Mouse (Mus musculus): ENCODE data around the gene Ddx46. TPM values are rescaled to one million over a fixed set of nuclear protein-coding genes. Genes with fewer than 3 reads are reported as not detected.
"Not testable (repeated sequence)": the region's sequence is repeated elsewhere in the genome, so short reads cannot be mapped to it uniquely, and the experiment has no call there.

Gene Ddx46
- polyA plus RNA-seq, 1 experiment from 2014 or later, result 38.6 TPM

DNA sequence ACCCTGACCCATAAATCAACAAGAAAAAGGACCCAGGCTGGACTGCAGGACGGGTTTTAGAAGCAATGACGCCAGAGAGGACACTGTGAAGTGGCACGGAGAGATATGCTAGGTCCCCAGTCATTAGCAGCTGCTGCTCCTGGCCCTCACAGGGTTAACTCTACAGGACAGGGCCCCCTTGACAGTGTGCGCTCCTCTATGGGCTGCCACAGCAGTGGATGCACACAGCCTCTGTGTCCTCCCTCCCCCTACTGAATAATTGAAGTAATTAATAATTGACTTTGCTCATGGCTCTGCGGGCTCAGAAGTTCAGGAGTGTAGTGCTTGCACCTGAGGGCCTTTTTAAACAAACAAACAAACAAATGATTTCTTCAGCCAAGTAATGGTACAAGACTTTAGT, 21.4 kb upstream of the Ddx46 start:
- 80% methylated on average over 5 of the region's 5 CpGs for WGBS (ENCODE audit: missing documents)
- Histone ChIP-seq H3K4me3 (ENCODE audit: inconsistent target) (no peak overlapping the region), H3K27ac (no peak overlapping the region), H3K36me3 (ENCODE audit: inconsistent target) (peaks cover 29% of the 10 kb centered on the region), H3K79me2 (ENCODE audit: inconsistent target) (no peaks in the 10 kb centered on the region)

- H3K4me3 ChIP-seq (ENCODE audit: inconsistent target), result no peak overlapping the region
- WGBS (ENCODE audit: missing documents), result 97% methylated on average over 4 of the region's 4 CpGs
- peaks cover 14% of the 10 kb centered on the region for H3K79me2 ChIP-seq (ENCODE audit: inconsistent target)
- no peaks in the 10 kb centered on the region for H3K36me3 ChIP-seq (ENCODE audit: inconsistent target)
- no peak overlapping the region for H3K27ac ChIP-seq
Observed at GRCm38 (mm10) chr13:55619328-55619727, 15.5 kb upstream of the Ddx46 start.

- no peak overlapping the region for H3K4me3 ChIP-seq (ENCODE audit: inconsistent target)
- H3K27ac ChIP-seq, result no peak overlapping the region
- peaks cover 24% of the 10 kb centered on the region for H3K79me2 ChIP-seq (ENCODE audit: inconsistent target)
- peaks cover 3% of the 10 kb centered on the region; the same call in 1 of the 2 replicates for H3K36me3 ChIP-seq (ENCODE audit: inconsistent target)
- 83% methylated on average over 2 of the region's 2 CpGs for WGBS (ENCODE audit: missing documents)
Observed at GRCm38 (mm10) chr13:55620275-55620674, 14.6 kb upstream of the Ddx46 start.

DNA sequence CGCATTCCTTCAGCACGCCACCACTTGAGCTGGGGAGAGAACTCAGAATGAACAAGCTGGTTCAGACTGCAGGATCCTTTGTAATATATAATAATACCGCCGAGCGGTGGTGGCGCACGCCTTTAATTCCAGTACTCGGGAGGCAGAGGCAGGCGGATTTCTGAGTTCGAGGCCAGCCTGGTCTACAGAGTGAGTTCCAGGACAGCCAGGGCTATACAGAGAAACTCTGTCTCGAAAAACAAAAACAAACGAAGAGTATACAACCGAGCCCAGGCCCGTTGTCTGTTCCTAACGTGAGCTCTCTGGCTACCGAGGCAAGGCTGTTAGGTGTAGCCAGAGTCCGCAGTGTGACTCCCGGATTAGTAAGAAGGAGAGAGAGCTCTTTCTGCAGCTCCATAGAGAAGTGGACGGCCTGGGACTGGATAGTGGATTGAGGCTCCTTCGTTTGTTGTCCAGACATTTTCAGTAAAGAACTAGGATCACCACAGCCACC, 12.6 kb upstream of the Ddx46 start:
- 3% methylated on average over 19 of the region's 20 CpGs for WGBS (ENCODE audit: missing documents)
- Histone ChIP-seq H3K79me2 (ENCODE audit: inconsistent target) (peaks cover 36% of the 10 kb centered on the region), H3K4me3 (ENCODE audit: inconsistent target) (peak overlapping the region; percentile 82), H3K27ac (peak overlapping the region; percentile 89), H3K36me3 (ENCODE audit: inconsistent target) (peaks cover 14% of the 10 kb centered on the region; the same call in 1 of the 2 replicates)

GRCm38 (mm10) chr13:55622649-55623541, 11.9 kb upstream of the Ddx46 start, which contains the start of gene Caml:
Gene Caml (plus strand): TSS chr13:55623005.
- WGBS (ENCODE audit: missing documents), result under 1% methylated on average over 59 of the region's 59 CpGs
- Histone ChIP-seq H3K4me3 (ENCODE audit: inconsistent target) (peak within 1 kb of the TSS; percentile 82), H3K27ac (peak within 1 kb of the TSS; percentile 89), H3K36me3 (ENCODE audit: inconsistent target) (peaks cover 14% of the 10 kb centered on the region; the same call in 1 of the 2 replicates), H3K79me2 (ENCODE audit: inconsistent target) (peaks cover 36% of the 10 kb centered on the region)

- Histone ChIP-seq H3K79me2 (ENCODE audit: inconsistent target) (peaks cover 36% of the 10 kb centered on the region), H3K27ac (no peak overlapping the region), H3K4me3 (ENCODE audit: inconsistent target) (peak overlapping the region; percentile 68), H3K36me3 (ENCODE audit: inconsistent target) (peaks cover 32% of the 10 kb centered on the region)
- WGBS (ENCODE audit: missing documents), result 1% methylated on average over 33 of the region's 40 CpGs
Observed at GRCm38 (mm10) chr13:55635146-55635571, 332 bp downstream of the Ddx46 start.

DNA sequence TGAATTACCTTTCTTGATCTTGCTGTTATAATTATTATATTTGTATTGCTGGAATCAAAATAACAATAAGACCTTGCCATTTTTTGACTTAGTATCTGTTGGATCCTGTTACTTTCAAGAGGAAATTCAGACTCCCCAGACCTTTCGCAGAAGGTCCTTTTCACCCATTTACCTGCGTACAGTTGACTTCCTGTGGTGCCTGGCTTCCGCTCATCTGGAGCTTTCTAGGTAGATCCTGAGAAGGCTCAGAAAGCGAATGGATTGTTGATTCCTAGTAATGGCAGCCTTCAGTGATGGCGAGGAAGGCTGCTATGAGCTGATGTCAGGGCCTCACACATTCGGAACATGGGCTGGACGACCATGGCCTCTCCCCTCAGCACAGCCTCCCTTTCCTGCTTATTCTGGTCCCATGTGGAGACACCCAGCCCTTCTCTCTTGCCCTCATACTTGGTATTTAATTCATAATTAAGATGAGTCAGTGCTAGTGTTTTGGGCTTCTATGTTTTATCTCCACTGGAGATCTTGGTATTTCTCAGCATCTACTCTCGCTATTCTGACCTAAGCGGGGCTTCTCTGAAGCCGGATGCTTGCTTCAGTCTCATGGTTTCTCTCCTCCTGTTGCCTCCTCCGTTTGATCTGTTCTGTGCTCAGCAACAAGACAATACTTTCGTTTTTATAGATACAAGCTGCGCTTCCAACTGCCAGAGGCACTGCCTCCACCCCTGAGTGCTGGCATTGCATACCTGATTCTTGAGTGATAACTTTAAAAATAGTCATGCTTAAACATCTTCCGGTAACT, 1.6 kb downstream of the Ddx46 start:
- peaks cover 30% of the 10 kb centered on the region for H3K36me3 ChIP-seq (ENCODE audit: inconsistent target)
- no peak overlapping the region for H3K27ac ChIP-seq
- H3K79me2 ChIP-seq (ENCODE audit: inconsistent target), result peaks cover 44% of the 10 kb centered on the region
- peak overlapping the region; percentile 68; the same call in 1 of the 2 replicates for H3K4me3 ChIP-seq (ENCODE audit: inconsistent target)
- 92% methylated on average over 14 of the region's 14 CpGs for WGBS (ENCODE audit: missing documents)

DNA sequence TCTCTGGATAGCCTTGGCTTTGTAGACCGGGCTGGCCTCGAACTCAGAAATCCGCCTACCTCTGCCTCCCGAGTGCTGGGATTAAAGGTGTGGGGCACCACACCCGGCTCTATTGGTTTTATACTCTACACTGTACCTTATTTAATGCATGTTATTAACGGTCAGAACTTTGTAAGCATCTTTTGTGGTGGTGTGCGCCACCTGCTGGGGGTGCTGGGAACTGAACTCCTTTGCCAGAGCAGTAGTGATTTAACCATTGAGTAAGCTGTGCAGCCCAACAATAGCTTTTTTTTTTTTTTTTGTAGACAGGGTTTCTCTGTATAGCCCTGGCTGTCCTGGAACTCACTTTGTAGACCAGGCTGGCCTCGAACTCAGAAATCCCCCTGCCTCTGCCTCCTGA, 5.7 kb downstream of the Ddx46 start:
- Histone ChIP-seq H3K36me3 (ENCODE audit: inconsistent target) (peaks cover 30% of the 10 kb centered on the region), H3K79me2 (ENCODE audit: inconsistent target) (peaks cover 68% of the 10 kb centered on the region)
- not testable (repeated sequence) for H3K27ac ChIP-seq; H3K4me3 ChIP-seq (ENCODE audit: inconsistent target)
- WGBS (ENCODE audit: missing documents), result 35% methylated on average over 8 of the region's 8 CpGs

DNA sequence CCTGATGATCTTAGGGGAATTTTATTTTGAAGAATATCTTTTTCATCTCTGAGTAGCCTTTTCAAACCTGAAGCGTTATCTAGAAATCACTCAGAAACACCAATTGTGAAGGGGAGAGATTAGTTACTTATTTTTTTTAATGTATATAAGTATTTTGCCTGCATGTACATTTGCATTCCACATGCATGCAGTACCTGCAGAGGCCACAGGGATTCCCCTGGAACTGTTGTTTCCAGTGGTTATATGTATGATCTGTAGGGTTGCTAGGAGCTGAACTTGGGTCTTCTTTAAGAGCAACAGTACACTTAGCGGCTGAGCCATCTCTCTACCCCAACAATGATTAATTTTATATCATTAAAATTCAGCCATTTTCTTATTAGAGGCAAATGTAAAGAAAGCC, 9.7 kb downstream of the Ddx46 start:
- H3K4me3 ChIP-seq (ENCODE audit: inconsistent target), result no peak overlapping the region
- peaks cover 36% of the 10 kb centered on the region for H3K79me2 ChIP-seq (ENCODE audit: inconsistent target)
- peaks cover 64% of the 10 kb centered on the region for H3K36me3 ChIP-seq (ENCODE audit: inconsistent target)
- no peak overlapping the region for H3K27ac ChIP-seq
- WGBS (ENCODE audit: missing documents), result 100% methylated on average over 2 of the region's 2 CpGs

DNA sequence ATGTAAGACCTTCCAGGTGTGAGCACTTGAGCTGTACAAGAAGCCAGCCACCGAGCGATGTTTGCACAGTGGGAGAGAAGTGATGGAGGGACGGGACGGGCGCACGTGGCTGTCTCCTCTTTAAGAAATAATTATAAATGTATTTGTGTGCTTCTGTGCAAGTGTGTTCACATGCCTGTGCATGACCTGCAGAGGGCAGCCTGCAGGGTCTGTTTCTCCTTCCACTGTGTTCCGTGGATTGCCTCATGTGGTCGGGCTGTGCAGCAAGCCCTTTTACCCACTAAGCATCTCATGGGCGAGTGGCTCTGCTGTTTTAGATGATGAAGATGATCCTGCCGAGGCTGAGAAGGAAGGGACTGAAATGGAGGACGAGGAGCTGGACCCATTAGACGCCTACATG, 15.3 kb downstream of the Ddx46 start:
- peaks cover 90% of the 10 kb centered on the region for H3K36me3 ChIP-seq (ENCODE audit: inconsistent target)
- H3K4me3 ChIP-seq (ENCODE audit: inconsistent target), result no peak overlapping the region
- 96% methylated on average over 12 of the region's 12 CpGs for WGBS (ENCODE audit: missing documents)
- H3K27ac ChIP-seq, result no peak overlapping the region
- H3K79me2 ChIP-seq (ENCODE audit: inconsistent target), result no peaks in the 10 kb centered on the region

DNA sequence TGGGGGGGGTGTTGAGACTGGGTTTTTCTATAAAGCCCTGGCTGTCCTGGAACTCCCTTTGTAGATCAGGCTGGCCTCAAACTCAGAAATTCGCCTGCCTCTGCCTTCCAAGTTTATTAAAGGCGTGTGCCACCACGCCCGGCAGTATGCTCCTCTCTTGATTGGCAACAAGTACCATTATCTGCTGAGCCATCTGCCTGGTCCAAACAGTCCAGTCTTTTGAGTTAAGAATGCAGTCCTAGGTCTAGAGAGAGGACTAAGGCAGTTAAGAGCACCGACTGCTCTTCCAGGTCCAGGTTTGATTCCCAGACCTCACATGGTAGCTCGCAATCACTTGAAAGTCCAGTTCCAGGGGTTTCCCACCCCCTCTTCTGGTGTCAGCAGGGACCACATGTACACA, 16.2 kb downstream of the Ddx46 start:
- Histone ChIP-seq H3K4me3 (ENCODE audit: inconsistent target) (no peak overlapping the region), H3K36me3 (ENCODE audit: inconsistent target) (peaks cover 90% of the 10 kb centered on the region), H3K27ac (no peak overlapping the region), H3K79me2 (ENCODE audit: inconsistent target) (no peaks in the 10 kb centered on the region)
- 98% methylated on average over 6 of the region's 6 CpGs for WGBS (ENCODE audit: missing documents)

- H3K4me3 ChIP-seq (ENCODE audit: inconsistent target), result no peak overlapping the region
- H3K79me2 ChIP-seq (ENCODE audit: inconsistent target), result no peaks in the 10 kb centered on the region
- H3K27ac ChIP-seq, result no peak overlapping the region
- WGBS (ENCODE audit: missing documents), result 98% methylated on average over 6 of the region's 6 CpGs
- peaks cover 86% of the 10 kb centered on the region for H3K36me3 ChIP-seq (ENCODE audit: inconsistent target)
Observed at GRCm38 (mm10) chr13:55668550-55668949, 33.7 kb downstream of the Ddx46 start.

- Histone ChIP-seq H3K79me2 (ENCODE audit: inconsistent target) (no peaks in the 10 kb centered on the region), H3K4me3 (ENCODE audit: inconsistent target) (no peak overlapping the region), H3K27ac (no peak overlapping the region), H3K36me3 (ENCODE audit: inconsistent target) (peaks cover 59% of the 10 kb centered on the region)
- 96% methylated on average over 6 of the region's 6 CpGs for WGBS (ENCODE audit: missing documents)
Observed at GRCm38 (mm10) chr13:55672711-55673110, 37.9 kb downstream of the Ddx46 start.

GRCm38 (mm10) chr13:55677364-55677763, 42.5 kb downstream of the Ddx46 start:
- 59% methylated on average over 8 of the region's 8 CpGs for WGBS (ENCODE audit: missing documents)
- peaks cover 53% of the 10 kb centered on the region for H3K36me3 ChIP-seq (ENCODE audit: inconsistent target)
- no peaks in the 10 kb centered on the region for H3K79me2 ChIP-seq (ENCODE audit: inconsistent target)
- no peak overlapping the region for H3K4me3 ChIP-seq (ENCODE audit: inconsistent target)
- H3K27ac ChIP-seq, result no peak overlapping the region
